Mouse (Mus musculus) olfactory bulb, adult 2 months (tissue): Measurements from ENCODE around the gene Nup210l. TPM values are rescaled to one million over a fixed set of nuclear protein-coding genes. Genes with fewer than 3 reads are reported as not detected.

Source experiments
- H3K27ac ChIP-seq: fragments of 200-500 bp; 2 replicates; pipeline ENCODE4 v1.5.1; 2012; ENCODE audit warnings: low read depth, low read length; ENCODE audit not compliant: insufficient read depth
- H3K4me1 ChIP-seq: fragments of 200-500 bp; 2 replicates; pipeline ENCODE4 v1.6.1; 2012; ENCODE audit warnings: low read length; ENCODE audit not compliant: control insufficient read depth, insufficient read depth
- H3K4me3 ChIP-seq: fragments of 200-500 bp; 2 replicates; pipeline ENCODE4 v1.5.1; 2012; ENCODE audit warnings: mild to moderate bottlenecking, low read depth, low read length, moderate library complexity; ENCODE audit not compliant: insufficient read depth
- CTCF ChIP-seq: fragments of 200-500 bp; IDR thresholded peaks from 2 replicates; pipeline ENCODE4 v1.5.1; 2012; ENCODE audit warnings: low read depth, mild to moderate bottlenecking, low read length, moderate library complexity; ENCODE audit not compliant: insufficient read depth
- POLR2A ChIP-seq: fragments of 200-500 bp; IDR thresholded peaks from 2 replicates; pipeline ENCODE4 v1.6.1; 2012; ENCODE audit warnings: mild to moderate bottlenecking, low read depth, low read length, moderate library complexity; ENCODE audit not compliant: insufficient read depth
- WGBS: fragments of 180-500 bp; shearing (Covaris S2); methylation state at CpG from one replicate; pipeline ENCODE4 v1.1.7; 2018; 5-methylcytosine and 5-hydroxymethylcytosine counted together
- polyA plus RNA-seq: library from polyadenylated mRNA; stranded (reverse); fragments of >200 nt; gene quantifications from 2 replicates; pipeline ENCODE4 v1.2.4, GENCODE M21; 2012; ENCODE audit warnings: low replicate concordance; ENCODE audit not compliant: missing spikeins, insufficient read depth, insufficient read length

Gene Nup210l
- polyA plus RNA-seq, 1 experiment, result not detected

DNA sequence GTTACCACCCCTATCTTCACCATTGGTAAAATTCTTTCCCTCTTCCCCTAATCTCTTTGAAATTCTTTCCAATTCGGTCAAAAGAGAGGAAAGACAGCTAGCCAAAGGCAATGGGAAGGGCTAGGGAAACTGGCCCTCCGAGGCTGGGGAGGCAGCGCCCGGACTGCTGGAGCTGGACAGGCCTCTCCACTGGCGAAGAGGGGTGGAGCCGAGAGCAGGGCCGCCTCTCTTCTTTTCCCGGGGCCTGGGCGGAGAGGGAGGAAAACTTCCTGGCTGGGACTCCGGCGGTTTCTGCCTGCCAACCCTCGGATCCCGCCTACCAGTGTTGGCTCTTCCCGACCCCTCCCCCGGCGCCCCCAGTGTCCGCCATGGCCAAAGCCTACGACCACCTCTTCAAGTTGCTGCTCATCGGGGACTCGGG is 116.6 kb downstream of the Nup210l start:
- H3K4me1 ChIP-seq, result peaks cover 4% of the 10 kb centered on the region; the same call in 1 of the 2 replicates
- no peak for TF ChIP-seq POLR2A
- TF ChIP-seq CTCF, result no peak
- 0% methylated on average over 19 of the region's 20 CpGs for WGBS
- H3K27ac ChIP-seq, result no peak overlapping the region
- peak overlapping the region; percentile 34 for H3K4me3 ChIP-seq

- peaks cover 4% of the 10 kb centered on the region; the same call in 1 of the 2 replicates for H3K4me1 ChIP-seq
- no peak overlapping the region for H3K4me3 ChIP-seq
- H3K27ac ChIP-seq, result no peak overlapping the region
- WGBS, result 24% methylated on average over 5 of the region's 5 CpGs
- TF ChIP-seq POLR2A (no peak), CTCF (no peak)
These were observed 117.2 kb downstream of the Nup210l start for GRCm38 (mm10) chr3:90221123-90221522.

- no peak overlapping the region for H3K4me3 ChIP-seq
- peaks cover 4% of the 10 kb centered on the region; the same call in 1 of the 2 replicates for H3K4me1 ChIP-seq
- WGBS, result 83% methylated on average over 4 of the region's 4 CpGs
- H3K27ac ChIP-seq, result no peak overlapping the region
- TF ChIP-seq POLR2A (no peak), CTCF (no peak)
These were observed 118.5 kb downstream of the Nup210l start for GRCm38 (mm10) chr3:90222455-90222854.

GRCm38 (mm10) chr3:90222941-90223340 is 119.0 kb downstream of the Nup210l start:
- H3K27ac ChIP-seq, result no peak overlapping the region
- H3K4me1 ChIP-seq, result peaks cover 4% of the 10 kb centered on the region; the same call in 1 of the 2 replicates
- no peak overlapping the region for H3K4me3 ChIP-seq
- no peak for TF ChIP-seq POLR2A
- TF ChIP-seq CTCF, result no peak
- 90% methylated on average over 3 of the region's 3 CpGs for WGBS

GRCm38 (mm10) chr3:90224331-90224730 is 120.4 kb downstream of the Nup210l start:
- TF ChIP-seq POLR2A (no peak), CTCF (no peak)
- WGBS, result 79% methylated on average over 10 of the region's 10 CpGs
- Histone ChIP-seq H3K4me3 (no peak overlapping the region), H3K27ac (no peak overlapping the region), H3K4me1 (peaks cover 4% of the 10 kb centered on the region; the same call in 1 of the 2 replicates)

DNA sequence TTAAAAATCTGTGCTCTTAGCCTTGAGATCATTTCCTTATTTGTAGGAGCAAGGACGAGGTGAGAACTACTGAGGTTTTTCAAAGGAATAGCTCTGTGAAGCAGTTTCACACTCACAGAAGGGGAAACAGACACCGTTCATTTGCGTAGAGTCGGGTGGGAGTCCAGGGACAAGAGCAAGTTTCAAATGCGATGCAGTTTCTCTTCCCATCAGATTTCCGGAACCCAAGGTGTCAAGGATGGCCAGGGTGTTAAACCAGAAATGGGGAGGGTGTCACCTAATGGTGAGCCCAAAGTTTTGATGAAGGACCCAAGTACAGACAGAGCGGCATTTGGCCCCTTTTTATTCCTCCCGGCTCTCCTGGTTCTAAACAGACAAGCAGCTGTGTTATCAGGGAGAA is 127.1 kb downstream of the Nup210l start:
- TF ChIP-seq POLR2A (no peak), CTCF (no peak)
- Histone ChIP-seq H3K4me3 (peak overlapping the region; percentile 87), H3K4me1 (peaks cover 4% of the 10 kb centered on the region), H3K27ac (no peak overlapping the region)
- WGBS, result 12% methylated on average over 8 of the region's 8 CpGs

DNA sequence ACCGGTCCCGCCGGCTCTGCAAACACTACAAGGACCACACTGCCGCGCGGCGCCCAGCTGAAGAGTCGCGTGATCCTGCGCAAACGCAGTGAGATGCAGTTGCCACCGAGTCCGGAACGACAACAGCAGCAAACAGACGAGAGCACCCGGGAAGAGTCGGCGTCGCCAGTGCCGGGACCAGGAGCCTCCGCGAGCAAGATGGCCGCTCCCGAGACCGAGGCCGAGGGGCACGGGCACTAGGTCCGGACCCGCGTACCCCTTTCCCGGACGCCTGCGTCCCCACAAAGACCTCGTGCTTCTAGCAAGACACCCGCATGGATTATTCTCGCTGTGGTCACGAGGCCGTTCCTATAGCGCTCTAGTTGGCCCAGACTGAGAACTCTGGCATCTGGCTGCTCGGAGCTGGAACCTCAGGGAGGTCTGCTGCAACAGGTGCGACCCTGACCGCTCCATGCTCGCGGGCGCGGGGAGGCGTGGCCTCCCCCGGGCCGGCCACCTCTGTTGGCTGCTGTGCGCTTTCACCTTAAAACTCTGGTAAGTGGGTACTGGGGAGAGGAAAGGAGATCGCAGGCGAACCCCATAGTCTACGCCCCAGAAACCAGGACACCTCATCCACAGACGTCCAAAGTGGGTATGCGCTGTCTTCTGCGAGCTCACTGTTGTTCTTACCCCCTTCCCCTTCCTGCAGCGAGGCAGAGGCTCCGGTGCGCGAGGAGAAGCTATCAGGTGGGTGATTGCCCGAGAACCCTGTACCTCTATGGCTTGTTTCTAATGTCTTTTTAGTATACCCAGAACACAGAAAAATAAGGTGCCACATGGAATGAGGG is 127.8 kb downstream of the Nup210l start, which contains the start of gene Jtb:
Gene Jtb, plus strand, starts transcription at position 91 of the 827 bp plus-strand sequence.
- H3K4me1 ChIP-seq, result peaks cover 4% of the 10 kb centered on the region
- peak within 1 kb of the TSS; percentile 13; the same call in 1 of the 2 replicates for H3K27ac ChIP-seq
- no peak for TF ChIP-seq CTCF
- peak; percentile 78; the same call in 1 of the 2 replicates for TF ChIP-seq POLR2A
- WGBS, result under 1% methylated on average over 61 of the region's 61 CpGs
- peak within 1 kb of the TSS; percentile 87 for H3K4me3 ChIP-seq

- Histone ChIP-seq H3K27ac (no peak overlapping the region), H3K4me1 (peaks cover 7% of the 10 kb centered on the region; the same call in 1 of the 2 replicates), H3K4me3 (no peak overlapping the region)
- TF ChIP-seq POLR2A, result no peak
- no peak for TF ChIP-seq CTCF
- 89% methylated on average over 2 of the region's 2 CpGs for WGBS
These were observed 137.3 kb downstream of the Nup210l start for GRCm38 (mm10) chr3:90241251-90241650.
